Mouse (Mus musculus) bone marrow macrophage, adult 2 months (primary cell): ENCODE results near the gene Tbata.

Experiments used
- CTCF ChIP-seq: IDR thresholded peaks from 2 replicates; pipeline ENCODE4 v1.5.1; 2012; ENCODE audit warnings: low read depth, mild to moderate bottlenecking, low read length, moderate library complexity
- POLR2A ChIP-seq: IDR thresholded peaks from 2 replicates; pipeline ENCODE4 v1.6.1; 2012; ENCODE audit warnings: mild to moderate bottlenecking, low read depth, low read length, borderline replicate concordance

- TF ChIP-seq POLR2A: no peak
- TF ChIP-seq CTCF: no peak
These were observed 19.6 kb upstream of the Tbata start for GRCm38 (mm10) chr10:61152131-61152530.
